Mouse (Mus musculus) retina, embryonic 14.5 days (tissue): ENCODE measurements at regions not wholly inside any gene's neighbourhood (a gene's known extent, or its start where the extent isn't known, plus 50 kb on each side); places are given as distances from the start of the nearest gene placed in this dataset.

Experiments
- DNase-seq: peaks from one replicate; pipeline ENCODE4 v3.0.0-alpha.2; 2015; ENCODE audit warnings: low spot score

DNA sequence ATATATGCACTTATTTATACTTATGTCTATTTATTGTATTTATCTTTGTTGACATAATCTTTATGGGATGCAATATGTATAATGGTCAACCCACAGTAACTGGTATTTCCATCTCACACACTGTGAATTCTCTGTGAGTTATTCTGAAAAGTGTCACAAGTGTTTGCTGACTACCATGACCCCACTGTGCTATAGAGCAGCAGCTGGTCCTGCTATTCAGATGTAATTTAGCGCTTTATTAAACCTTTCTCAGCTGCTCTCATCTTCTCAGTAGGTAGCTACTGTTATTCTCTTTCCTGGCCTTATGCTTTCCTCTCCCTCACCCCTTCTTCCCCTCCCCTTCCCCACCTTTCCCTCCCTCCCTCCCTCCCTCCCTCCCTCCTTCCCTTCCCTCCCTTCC lies 296.0 kb upstream of the Dusp10 start:
- peak; percentile 29 for DNase-seq

DNA sequence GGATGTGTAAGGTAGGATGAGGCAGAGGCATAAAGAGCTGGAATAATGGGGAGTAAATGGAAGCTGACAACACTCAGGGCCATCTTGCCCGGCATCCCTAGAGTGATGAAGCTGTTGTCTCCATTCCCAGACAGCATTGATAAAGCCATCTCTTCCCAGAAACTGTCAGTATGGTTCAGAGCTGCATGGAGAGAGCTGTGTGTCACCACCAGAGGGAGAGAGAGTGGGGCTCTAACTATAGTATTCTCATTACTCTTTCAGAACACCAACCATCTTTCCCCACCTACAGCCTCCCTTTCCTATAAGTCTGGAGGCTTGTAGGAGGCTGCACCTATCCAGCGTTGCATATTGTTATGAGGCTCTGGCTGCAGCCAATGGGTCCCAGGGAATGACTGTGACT lies 264.0 kb upstream of the Dusp10 start:
- no peak for DNase-seq

DNA sequence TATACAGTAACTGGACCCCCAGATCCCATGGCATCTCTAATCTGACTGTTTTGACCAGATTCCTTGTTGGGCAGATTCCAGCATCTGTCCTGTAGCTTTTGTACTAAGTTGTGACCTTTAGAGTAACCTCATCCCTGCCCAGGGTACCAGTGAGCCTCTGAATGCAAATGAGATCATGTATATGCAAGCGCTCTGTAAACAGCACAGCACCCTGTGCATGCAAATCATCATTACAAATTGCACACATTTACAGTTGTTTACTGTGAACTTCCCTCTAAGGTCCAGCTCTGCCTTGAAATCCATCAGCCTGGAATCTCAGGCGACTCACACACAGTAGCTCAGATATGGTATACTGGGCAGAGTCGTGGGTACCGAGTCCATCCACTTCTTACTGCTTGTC lies 258.6 kb upstream of the Dusp10 start:
- DNase-seq, result no peak

DNA sequence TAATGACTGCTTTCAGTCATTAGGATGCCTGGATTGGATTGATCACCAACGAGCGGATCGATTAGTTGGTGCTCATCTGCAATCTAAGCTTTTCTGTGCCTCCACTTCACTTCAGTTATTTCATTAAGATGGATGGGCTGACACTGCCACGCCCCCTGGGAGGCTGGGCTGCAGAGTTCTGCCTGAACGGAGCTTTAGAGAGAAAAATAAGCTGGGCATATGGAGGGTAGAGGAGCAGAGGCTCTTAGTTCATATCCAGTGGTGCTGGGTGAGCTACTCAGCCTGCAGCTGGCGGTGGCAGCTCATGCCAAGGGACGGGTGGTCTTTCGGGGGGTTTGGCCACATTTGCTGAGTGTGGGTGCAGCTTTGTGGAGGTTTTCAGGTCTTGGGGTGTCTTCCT lies 256.4 kb upstream of the Dusp10 start:
- peak; percentile 9 for DNase-seq

DNA sequence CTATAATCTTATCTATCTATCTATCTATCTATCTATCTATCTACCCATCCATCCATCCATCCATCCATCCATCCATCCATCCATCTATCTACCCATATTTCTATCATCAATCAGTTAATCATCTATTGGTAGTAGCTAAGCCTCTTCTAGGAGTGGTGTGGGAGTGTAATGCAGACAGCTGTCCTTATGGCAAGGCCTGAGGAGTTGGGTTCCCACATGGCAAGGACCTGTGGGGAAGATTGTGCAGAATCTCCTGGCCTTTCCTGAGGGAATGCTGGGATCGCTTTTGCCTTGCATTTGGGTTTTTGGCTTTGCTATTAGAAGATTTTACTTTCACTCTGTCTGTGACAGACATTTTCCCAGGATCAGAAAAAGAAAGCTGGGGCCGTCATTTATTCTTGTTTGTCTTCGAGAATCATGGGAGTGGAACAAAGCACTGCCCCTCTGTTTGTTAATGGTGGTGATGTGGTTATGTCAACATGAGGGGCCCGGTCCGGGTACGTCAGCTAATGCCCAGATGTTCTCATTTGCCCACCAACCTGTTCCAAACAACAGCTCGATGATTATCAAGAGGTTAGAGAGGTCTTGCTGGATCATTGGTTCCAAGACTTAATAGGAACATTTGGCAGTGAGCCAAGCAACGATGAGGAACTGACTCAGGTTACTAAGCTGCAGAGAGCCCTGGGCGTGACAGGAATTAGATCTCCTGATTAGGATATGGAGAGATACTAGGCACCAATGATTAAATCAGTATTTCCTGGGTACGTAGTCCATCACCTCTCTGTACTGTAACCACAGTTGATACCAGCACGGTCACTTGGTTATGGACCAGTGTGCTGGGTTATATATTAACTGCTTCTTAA lies 249.0 kb upstream of the Dusp10 start:
- DNase-seq, result peak; percentile 32

DNA sequence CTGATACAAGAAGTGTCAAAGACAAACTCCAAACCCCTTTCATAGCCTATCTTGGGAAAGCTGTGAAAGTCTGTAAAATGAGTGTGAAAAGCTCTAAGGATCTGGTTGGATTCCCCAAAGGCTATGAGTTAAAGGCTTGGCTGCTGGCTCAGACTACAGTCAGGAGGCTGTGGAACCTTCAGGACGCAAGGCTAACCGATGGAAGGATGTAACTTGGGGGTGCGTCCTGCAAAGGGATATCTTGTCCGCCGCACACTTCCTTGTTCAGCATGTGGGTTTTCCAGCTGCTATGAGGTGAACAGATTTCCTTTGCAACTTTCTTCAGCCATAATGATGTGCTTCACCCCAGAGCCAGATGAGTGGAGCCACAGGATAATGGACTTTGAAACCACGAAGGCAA lies 240.3 kb upstream of the Dusp10 start:
- DNase-seq, result no peak

DNA sequence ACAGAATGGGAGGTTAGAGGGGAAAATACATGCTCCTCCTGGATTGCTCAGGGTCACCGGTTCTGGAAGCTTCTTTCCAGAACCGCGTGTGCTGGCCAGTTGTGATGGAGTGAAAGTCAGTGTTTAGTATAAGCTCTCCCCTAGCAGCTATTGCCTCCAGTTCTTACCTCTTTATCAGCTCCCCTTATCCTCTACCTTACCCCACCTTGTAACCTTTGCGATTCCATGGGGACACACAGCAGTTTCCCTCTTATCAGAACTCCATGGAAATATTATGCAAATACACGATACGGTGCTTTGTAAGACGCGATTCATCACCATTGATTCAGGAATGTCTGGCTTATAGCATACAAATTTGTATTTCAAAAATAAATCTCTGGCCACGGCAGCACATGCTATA lies 232.9 kb upstream of the Dusp10 start:
- no peak for DNase-seq

DNA sequence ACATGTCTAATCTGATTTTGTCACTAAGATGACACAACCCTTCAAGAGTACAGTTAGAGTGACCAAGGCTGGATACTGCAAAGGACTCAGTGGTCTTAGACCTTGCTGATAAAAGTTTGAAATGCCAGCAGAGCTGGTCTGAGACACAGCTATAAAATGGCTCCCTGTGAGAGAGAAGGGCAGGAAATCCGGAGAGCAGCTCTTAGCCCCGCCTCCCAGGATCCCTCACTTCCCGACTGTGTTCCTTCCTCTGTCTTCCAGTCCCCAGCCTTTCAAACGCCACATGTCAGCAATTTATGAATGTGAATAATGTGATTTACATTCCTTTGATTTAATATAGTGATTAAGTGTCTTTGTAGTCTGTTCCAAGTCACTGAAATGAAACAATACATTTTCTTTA lies 232.3 kb upstream of the Dusp10 start:
- no peak for DNase-seq

DNA sequence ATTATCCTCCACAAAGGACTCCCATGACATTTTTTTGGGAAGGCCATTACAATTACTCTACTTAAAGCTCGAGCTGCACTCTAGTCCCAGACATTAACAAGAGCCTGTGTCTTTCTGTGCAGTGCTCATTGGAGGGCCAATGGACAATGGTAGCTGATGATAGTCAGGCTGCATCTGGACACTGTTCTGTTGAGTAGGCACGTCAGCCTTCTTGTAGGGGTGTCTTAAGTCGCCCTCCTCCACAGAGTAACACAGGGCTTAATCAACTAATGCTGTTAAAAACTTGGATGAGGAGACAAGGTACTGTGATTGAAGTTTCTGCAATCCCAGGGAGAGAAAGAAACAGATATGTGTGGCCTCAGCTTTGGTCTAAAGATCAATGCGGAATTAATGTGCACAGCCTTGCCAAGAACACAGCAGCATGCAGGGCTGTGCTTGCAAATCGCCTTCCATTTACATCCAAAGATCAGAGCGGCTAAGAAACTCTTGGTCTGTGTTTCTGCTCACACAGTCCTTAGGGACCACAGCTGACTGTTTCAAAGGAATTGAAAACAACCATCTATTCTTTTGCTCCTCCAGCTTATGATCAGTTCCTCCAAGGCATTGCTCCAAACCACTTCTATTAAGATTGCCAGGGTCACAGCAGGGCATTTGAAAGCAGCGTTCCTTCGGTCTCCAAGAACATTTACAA lies 229.5 kb upstream of the Dusp10 start:
- no peak for DNase-seq

DNA sequence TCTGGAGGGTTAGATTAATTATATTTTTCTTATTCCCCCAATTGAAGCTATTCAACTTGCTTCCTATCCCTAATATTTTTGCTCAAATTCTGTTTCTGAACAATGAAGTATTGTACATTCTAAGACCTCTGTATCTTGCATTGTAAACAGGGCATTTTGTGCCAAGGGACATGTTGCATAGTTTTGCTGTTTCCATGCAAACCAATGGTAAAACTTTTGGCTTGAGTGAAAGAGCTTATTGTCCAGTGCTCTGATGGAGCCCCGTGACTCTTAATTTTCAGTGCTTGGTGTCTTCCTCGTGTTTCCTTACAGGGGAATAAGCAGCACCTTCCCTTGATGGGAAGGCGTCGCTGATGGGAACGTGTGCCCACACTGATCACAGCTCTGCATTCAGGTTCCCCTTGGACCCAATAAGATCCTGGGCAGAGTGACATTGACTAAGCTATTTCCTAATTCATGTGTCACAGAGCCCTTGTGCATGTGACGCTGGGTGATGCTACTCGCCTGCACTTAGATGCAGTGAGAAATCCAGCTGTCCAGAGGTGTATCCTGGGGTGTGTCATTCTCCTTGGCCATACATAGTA lies 220.8 kb upstream of the Dusp10 start:
- no peak for DNase-seq

DNA sequence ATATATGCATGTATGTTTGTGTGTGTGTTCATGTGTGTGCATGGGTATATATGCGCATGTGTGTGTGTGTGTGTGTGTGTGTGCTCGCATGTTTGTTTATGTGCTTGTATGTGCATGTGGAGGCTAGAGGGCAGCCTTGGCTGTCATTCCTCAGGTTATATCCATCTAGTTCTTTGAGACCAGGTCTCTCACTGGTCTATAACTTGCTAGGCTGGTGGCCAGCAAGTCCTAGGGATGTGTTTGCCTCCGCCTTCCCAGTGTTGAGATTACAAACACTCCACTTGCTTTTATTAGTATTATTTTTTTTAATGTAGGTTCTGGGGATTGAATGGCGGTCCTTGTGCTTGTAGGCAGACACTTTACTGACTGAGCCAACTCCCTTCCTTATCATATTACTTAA lies 219.8 kb upstream of the Dusp10 start:
- DNase-seq, result no peak

DNA sequence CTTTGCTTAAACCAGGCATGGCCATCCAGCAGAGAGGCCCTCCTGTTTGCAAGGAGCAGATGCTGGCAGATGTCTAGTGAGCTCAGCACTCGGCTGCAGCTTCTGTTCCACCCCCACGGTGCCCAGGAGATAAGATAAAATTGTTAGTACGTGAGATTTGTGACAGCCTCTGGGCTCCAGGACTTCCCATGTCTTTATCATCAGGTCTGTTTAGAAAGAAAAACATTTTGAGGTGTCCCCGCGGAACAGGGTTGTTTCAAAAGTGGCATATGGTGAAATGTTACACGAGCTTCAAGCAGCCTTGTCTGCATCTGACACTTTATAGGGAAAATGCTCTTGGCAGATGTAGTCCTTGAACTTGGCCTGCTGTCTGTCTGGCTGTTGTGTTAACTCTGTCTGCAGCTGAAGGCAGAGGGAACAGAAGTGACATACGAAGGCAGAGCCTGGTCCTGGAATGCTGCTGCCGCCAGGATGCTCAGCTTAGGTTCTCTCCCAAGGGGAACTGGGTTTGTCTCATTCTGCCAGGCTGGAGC lies 219.1 kb upstream of the Dusp10 start:
- DNase-seq, result no peak

DNA sequence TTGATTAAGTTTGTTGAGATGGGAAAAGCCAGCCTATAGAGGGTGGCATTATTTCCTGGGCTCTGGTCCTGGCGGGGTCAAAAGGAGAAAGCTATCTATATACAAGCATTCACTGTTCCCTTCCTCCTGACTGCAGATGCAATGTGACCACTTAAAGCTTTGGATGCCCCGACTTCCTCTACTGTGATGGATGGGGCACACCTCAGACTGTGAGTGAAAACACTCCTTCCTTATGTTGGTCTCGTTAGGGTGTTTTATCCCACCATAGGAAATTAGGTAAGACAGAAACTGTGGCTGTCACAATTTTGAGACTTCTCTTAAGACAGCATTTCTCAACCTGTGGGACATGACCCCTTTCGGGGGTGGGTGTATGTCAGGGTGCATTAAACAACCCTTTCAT lies 210.8 kb upstream of the Dusp10 start:
- DNase-seq, result no peak

DNA sequence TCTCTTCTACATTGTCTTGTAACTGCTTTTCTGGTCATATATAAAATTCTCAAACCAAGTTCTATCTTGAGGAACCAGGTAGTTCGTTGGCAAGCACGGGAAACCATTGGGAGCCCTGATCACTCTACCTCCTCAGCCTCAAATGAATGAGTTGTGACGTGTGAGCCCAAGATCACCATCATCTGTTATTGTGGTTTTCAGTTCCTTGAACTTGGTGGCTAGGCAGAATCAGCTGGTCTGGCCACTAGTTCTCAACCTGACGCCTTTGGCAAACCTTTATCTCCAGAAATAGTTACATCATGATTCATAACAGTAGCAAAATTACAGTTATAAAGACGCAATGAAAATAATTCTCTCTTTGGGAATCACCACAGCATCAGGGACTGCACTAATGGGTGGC lies 209.7 kb upstream of the Dusp10 start:
- no peak for DNase-seq

DNA sequence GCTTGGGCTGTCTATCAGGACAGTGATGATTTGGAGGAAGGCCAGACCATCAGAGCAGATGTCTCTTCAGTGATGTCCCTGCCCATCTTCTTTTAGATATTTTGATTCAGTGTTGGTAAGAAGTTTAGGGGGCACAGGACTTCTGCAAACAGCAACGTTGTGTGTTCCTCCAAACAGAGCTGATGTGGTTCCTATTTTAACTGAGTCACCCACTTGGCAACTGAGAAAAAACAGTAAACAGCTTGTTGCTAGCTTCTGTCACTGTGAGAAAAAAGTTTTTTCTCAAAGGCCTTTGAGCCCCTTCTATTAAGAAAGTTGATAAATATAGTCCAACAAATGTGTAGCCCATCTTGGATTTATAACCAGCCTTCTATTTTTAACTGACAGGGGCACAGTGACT lies 209.3 kb upstream of the Dusp10 start:
- DNase-seq, result no peak

DNA sequence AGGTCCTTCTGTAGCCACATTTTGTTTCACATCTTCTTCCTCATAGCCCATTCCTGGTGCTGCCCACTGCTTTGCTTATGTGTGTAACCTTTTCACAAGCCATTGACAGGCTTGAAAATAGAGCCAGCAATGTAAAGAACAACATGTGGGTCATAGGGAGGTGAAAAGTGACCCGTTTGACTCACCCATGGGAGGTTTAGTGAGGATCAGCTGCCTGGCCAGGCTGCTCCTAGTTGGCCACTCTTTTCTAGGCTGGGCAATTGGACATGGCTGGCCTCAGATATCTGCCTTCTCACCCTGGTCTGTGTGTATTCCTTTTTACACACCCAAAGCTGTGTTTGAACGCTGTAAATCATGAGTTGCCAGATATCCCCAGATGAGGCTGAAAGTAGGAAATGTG lies 208.8 kb upstream of the Dusp10 start:
- no peak for DNase-seq

DNA sequence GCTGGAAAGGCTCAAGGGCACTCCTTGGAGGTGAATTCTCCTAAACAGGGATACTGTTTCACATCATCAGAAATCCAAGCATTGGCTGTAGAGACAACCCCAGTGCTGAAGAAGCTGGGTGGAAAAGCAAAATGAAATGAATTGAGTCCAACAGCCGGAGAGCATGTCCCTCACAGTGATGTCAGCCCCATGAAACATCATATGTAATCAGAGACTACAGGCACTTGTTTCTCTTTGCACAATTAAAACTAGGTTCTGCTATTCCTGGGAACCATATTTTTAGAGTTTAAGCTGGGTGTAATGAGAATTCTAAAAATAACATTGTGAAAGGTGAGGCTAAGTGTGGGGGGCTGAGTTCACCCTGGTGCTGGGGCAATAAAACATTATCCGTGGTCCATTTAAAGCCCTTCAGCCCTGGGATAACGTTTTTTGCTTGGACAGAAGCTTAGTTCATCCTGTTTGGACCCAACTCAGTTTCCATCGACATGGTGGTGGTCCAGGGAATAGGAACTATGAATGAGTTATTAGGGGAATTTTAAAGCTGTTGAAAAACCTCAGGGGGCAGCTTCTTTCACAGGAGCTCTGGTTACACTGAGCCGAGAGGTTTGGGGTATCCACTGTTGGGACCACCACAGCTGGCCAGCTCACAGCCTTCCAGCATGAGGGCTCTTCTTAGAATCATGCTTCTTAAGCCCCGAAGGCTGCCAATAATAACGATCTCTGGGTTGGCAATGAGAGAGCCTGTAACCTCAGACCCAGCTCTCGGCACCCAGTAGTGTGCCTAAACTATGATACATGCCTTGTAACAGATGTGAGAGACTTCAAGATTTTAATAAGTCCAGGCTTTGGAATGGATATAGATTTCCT lies 206.0 kb upstream of the Dusp10 start:
- no peak for DNase-seq

DNA sequence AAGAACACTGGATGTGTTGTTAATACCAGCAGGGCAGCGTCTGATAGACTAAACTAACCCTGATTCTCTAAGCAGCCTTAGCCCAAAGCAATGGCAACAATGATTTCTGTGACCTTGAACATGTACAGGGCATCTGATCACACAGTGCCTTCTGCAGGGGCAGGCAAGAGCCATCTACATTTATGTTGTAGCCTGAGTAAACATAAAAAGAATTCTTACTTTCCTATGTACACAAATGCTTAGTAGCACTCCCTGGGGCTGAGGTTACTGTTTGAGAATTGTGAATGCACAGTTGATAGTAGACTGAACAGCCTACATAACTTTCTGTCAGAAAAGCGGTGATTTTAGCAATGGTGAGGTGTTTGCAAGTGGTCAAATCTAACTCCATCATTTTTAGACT lies 204.9 kb upstream of the Dusp10 start:
- DNase-seq, result no peak

DNA sequence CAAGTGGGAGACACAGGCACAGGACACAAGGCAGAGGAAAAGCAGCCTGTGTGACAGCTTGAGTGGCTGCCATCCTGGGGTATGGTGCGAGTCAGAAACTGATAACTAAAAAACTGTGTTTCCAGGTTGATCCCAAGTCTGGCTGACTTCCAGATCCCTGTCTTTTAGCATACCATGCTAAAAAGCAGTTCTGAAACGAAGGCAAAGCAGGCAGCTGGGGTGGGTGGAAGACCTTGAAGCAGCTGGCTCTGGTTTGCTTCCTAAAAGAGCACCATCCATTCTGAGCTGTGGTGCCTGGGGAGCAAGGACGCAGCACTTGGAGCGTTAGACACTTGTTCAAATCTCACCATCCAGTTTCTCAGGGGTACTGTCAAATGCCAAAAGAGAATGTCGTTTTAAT lies 192.5 kb upstream of the Dusp10 start:
- no peak for DNase-seq

DNA sequence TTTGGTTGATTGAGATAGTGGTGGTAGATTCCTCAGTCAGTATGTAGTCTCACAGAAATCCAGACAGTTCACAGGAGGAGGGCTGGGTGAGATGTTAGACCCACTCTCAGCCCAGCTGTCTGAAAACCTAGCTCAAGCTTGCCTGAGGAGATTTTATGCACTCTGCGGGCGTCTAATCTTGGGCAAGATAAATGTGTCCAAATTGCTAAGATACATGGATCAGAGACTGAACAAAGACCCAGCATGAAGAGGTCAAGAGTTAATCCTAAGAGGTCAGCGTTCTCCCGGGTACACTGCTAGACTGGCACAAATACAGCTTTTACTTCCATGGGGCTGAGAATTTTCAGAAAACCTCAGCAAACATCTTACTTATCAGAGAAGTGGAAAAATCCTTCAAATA lies 186.8 kb upstream of the Dusp10 start:
- peak; percentile 54 for DNase-seq

DNA sequence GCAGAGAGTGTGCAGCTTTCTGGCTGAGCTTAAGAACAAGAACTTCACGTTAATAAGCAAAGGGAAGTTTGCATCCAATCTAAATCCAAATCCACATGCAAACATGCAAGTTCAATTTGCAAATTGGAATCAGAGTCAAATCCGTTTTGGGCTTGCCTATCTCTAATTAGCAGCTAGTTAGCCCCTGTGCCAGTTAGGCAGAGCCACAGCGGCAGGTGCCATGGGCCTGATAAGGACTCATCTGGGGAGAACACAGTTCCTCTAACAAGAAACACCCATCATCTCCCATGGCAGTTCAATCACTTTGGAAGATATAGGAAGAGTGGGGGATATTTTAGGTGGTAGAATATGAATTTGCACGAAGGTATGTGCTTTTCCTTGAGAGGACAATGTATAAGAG lies 168.0 kb upstream of the Dusp10 start:
- DNase-seq, result no peak

DNA sequence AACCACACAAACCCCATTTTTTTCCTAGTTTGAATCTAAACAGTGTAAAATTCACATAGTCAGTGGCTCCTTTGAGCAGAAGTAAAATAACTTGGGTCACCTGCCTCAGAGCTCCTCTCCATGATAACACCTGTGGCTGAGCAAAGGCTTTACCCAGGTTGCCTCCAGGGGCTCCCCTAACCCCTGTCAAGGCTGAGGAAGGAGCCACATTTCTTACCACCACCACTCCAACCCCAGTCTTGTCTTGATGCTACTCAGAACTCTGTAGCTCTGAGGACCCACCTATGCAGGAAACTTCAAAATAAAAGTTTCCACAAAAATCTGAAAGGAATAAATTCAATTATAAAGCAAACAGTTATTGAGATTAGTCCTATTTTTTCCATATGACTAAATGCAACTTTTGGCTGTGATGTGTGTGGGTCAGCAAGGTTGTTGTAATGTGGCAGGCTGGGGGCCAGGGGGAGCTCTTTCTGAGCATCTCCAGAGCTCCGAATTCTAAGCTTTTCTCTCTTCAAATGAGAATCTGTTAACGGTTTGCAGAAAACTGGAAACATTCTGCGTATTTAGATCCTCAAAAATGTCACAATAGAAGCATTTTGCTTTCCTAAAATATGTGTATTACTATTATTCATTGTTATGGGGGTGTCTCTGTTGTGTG lies 159.0 kb upstream of the Dusp10 start:
- DNase-seq, result peak; percentile 9
